Mouse (Mus musculus) Patski (cell line): Measurements from ENCODE around the gene Pitpnm3. TPM values are rescaled to one million over a fixed set of nuclear protein-coding genes. Genes with fewer than 3 reads are reported as not detected.
A peak's percentile ranks its signal among the peaks of the same experiment; 100 is the strongest.

Experiments
- ATAC-seq: fragments of 100-300 bp; one replicate; pipeline ENCODE4 v1.8.0; 2021
- CTCF ChIA-PET: fragments of 350-600 bp; sonication (Branson Sonifier 250); formaldehyde crosslinking; loops from one replicate; lab custom pipeline; 2022; ENCODE audit warnings: inconsistent platforms; lab: Charles Lee
- POLR2A ChIA-PET: fragments of 350-600 bp; sonication (Branson Sonifier 250); formaldehyde crosslinking; loops from one replicate; lab custom pipeline; 2022; ENCODE audit warnings: antibody characterized with exemption, inconsistent platforms; lab: Charles Lee
- DNase-seq: peaks from one replicate; pipeline ENCODE4 v3.0.0-alpha.2; 2011; ENCODE audit warnings: low read depth, low spot score
- H3K27me3 ChIP-seq: fragments of 371-371 bp; one replicate; pipeline ENCODE4 v1.5.1; 2021
- CTCF ChIP-seq: fragments of 100-300 bp; IDR thresholded peaks from one replicate; pipeline ENCODE4 v1.5.1; 2021
- in situ Hi-C: fragments of 300-500 bp; cut with MboI; formaldehyde crosslinking; loops from 3 replicates; pipeline ENCODE4 v1.11.1; 2018; ENCODE audit warnings: low pct_unique_long_range_greater_than_20kb, mixed read lengths
- polyA plus RNA-seq: library from polyadenylated mRNA; unstranded; gene quantifications from one replicate; pipeline ENCODE4 v1.2.3, GENCODE M21; 2021

Pitpnm3 gene
- polyA plus RNA-seq, 1 experiment from 2014 or later, result 5.0 TPM

GRCm38 (mm10) chr11:72099181-72099580 lies 36.4 kb downstream of the Pitpnm3 start:
- ChIA-PET CTCF (interaction anchor here (1.0 to 1.1 kb wide), 2 partner anchors 17 to 18 kb away, joined by 3 read pairs; no protein-coding TSS in a partner anchor), POLR2A (no interaction called here)
- in situ Hi-C loops, result no loop called here
- DNase-seq, result no peak
- ATAC-seq, result no peak
- no peaks in the 10 kb centered on the region for H3K27me3 ChIP-seq
- no peak for TF ChIP-seq CTCF

- no peak for TF ChIP-seq CTCF
- ChIA-PET CTCF (interaction anchor here (0.8 to 2.0 kb wide), 4 partner anchors 19 to 46 kb away, joined by 3 to 8 read pairs (median 5); no protein-coding TSS in a partner anchor), POLR2A (no interaction called here)
- ATAC-seq, result no peak
- H3K27me3 ChIP-seq, result no peaks in the 10 kb centered on the region
- in situ Hi-C loops, result no loop called here
- DNase-seq, result no peak
Measured at GRCm38 (mm10) chr11:72098027-72098426, 37.6 kb downstream of the Pitpnm3 start.

DNA sequence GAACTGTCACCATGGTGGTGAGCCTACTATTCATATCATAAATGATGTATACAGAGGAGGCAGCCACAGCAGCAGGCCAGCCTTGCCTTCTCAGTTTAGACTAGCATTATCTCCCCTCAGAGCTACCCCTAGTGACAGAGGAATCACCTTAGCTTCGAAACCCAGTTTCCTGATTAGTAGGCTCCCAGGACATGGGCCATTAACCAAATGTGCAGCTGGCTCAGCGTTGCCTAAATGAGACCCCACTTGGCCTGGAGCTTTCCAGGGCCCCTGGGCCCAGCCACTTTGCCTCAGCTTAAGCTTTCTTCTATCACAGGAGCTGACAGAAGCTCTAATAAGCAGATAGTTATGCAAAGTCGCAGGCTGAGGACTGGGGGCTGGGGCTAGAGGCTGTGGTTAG lies 39.6 kb downstream of the Pitpnm3 start:
- no peak for TF ChIP-seq CTCF
- H3K27me3 ChIP-seq, result no peaks in the 10 kb centered on the region
- ChIA-PET POLR2A (interaction anchor here (1.4 to 2.0 kb wide), 3 partner anchors 15 to 46 kb away, joined by 4 to 8 read pairs (median 4); no protein-coding TSS in a partner anchor), CTCF (interaction anchor here (0.9 to 2.0 kb wide), 4 partner anchors 11 to 52 kb away, joined by 3 to 8 read pairs (median 3); no protein-coding TSS in a partner anchor)
- DNase-seq (peak; percentile 68), ATAC-seq (peak; percentile 53)
- in situ Hi-C loops, result no loop called here

DNA sequence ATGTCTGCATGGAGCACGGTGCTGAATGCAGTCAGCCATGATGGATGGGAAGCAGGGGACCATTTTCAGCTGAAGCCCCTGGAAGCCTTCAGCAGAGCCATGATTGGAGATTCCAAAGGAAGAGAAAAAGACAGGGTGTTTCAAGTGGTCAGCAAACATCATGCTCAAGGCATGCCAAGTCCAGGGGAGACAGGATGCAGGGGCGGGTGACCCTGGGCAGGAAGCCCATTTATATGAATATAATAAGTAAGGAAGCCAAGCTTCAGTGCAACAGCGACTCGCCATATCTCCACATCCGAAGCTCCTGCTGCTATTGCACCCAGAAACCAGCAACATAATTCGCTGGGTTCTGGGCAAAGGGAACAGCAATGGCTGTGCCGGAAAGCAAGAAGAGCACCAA lies 41.1 kb downstream of the Pitpnm3 start:
- H3K27me3 ChIP-seq, result no peaks in the 10 kb centered on the region
- ChIA-PET CTCF (interaction anchor here (1.3 to 1.5 kb wide), 2 partner anchors 10 to 42 kb away, joined by 3 read pairs; no protein-coding TSS in a partner anchor), POLR2A (no interaction called here)
- no peak for ATAC-seq
- TF ChIP-seq CTCF, result no peak
- no peak for DNase-seq
- in situ Hi-C loops, result no loop called here

DNA sequence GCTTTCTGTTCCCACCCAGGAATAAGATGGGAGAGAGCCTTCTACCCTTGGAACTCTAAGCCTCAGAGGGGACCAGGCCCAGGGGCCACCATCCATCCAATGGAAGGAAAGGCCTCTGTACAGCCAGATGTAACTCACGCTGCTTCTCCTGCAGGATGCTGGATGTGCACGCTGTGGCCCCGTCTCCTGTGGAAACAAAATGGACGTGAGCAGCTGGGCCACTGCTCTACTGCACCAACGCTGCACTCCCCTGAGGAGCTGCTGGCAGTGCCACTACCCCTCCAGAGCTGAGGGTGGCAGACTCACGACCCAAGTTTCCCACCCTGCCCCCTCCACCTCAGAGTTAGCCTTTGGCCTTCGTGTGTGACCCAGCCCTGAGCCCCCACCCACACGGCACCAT lies 43.2 kb downstream of the Pitpnm3 start:
- H3K27me3 ChIP-seq, result no peaks in the 10 kb centered on the region
- no peak for DNase-seq
- ATAC-seq, result no peak
- CTCF ChIA-PET, result no interaction called here
- in situ Hi-C loops, result no loop called here
- POLR2A ChIA-PET, result no interaction called here
- no peak for TF ChIP-seq CTCF

DNA sequence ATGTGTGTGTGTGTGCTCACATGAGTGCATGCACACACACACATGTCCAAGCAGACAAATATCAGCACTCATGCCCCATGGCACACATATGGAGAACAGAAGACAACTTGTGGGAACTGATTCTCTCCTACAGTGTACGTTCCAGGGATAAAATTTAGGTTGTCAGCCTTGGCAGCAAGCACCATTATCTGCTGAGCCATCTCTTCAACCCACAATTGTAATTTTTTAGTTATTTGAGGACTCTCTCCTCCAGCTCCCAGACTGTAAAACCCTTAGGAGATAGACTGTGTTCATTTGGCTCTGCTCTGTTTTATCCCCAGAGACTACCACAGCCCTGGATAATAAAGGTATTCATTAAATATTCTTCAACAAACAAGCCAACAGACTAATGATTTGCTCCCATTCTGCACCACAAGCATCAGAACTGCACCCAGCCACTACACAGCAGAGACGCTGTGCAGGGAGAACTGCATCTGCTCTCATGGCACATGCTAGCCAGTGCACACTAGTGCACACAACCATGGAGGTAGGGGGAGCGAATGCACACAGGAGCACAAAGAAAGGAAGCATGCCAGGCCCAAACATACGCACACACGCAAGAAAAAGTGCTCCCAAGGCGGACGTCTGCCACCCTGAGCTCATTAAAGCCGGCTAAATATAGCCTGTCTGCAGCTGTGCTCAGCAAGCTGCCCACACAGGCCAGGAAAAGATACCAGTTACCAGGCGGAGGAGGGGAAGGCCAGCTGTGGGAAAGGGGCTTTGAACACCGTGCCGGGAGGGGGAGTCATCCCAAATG lies 49.1 kb downstream of the Pitpnm3 start:
- no peak for TF ChIP-seq CTCF
- ATAC-seq, result no peak
- in situ Hi-C loops, result no loop called here
- ChIA-PET POLR2A (interaction anchor here (0.6 kb wide), 1 partner anchor 46 kb away, joined by 3 read pairs; no protein-coding TSS in a partner anchor), CTCF (interaction anchor here (0.8 kb wide), 1 partner anchor 36 kb away, joined by 3 read pairs; no protein-coding TSS in a partner anchor)
- no peak for DNase-seq
- H3K27me3 ChIP-seq, result no peaks in the 10 kb centered on the region

DNA sequence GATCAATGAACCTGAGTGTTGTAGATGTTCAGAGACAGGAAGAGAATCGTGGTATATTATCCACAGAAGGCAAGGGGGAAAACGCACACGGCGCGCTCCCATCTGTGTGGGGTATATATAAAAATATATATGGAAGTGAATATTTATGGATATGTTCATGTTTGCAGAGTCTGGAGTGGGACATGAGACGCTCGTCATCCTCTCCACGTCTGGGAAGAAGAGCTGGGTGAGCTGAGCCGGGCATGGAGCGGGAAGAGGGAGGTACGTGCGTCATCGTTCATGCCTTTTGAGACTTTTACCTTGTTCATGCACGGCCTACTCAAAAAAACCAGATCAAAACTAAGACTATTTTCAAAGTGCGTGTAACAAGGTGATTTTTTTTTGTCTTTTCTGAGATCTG lies 51.2 kb downstream of the Pitpnm3 start:
- no peak for TF ChIP-seq CTCF
- no peak for DNase-seq
- CTCF ChIA-PET, result interaction anchor here (0.9 to 1.5 kb wide), 3 partner anchors 11 to 61 kb away, joined by 3 read pairs; no protein-coding TSS in a partner anchor
- no peaks in the 10 kb centered on the region for H3K27me3 ChIP-seq
- POLR2A ChIA-PET, result no interaction called here
- ATAC-seq, result no peak
- in situ Hi-C loops, result loop anchor here (5.0 kb wide), 1 partner anchor 68 kb away; no protein-coding TSS in a partner anchor

DNA sequence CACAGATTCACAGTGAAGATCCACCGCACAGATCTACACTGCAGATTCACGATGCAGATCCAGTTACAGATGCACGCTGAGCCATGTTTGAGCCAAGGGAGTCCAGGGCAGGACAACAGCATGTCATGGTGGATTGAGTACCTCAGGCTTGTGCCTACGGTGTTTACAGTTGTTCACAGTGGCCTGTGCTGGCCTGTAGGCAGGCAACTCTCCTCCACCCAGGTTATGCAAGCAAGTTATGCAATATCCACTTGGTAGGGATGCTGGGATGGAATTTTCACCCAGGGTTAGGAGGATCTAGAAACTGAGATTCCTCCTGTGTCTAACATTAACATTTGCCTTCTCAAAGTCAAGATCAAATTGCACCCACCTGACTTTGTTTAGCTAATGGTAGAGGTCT lies 53.0 kb downstream of the Pitpnm3 start:
- ATAC-seq (no peak), DNase-seq (no peak)
- POLR2A ChIA-PET, result no interaction called here
- CTCF ChIA-PET, result no interaction called here
- no peak for TF ChIP-seq CTCF
- no peaks in the 10 kb centered on the region for H3K27me3 ChIP-seq
- in situ Hi-C loops, result loop anchor here (5.0 kb wide), 1 partner anchor 70 kb away; no protein-coding TSS in a partner anchor

DNA sequence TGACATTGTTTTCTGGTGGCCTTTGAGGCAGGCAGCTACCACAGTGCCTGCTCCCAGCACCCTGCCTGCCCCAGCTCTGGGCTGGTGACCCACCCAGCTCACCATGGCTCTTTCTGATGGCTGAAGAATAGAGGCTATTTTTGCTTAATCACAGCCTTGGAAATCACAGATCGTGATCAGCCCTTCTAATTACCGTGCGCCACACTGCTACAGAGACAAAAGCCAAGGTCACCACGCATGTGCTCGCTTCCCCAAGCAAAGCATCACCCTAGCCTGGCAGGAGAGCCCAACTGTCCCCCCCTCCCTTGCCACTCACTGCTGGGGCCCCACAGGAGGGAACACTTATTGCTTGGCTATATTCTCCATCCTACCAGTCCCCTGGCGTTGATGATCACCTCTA lies 55.1 kb downstream of the Pitpnm3 start:
- ATAC-seq (no peak), DNase-seq (no peak)
- TF ChIP-seq CTCF, result no peak
- no peaks in the 10 kb centered on the region for H3K27me3 ChIP-seq
- ChIA-PET POLR2A (no interaction called here), CTCF (no interaction called here)
- in situ Hi-C loops, result loop anchor here (5.0 kb wide), 1 partner anchor 72 kb away; no protein-coding TSS in a partner anchor

GRCm38 (mm10) chr11:72078647-72079046 lies 56.9 kb downstream of the Pitpnm3 start:
- no peaks in the 10 kb centered on the region for H3K27me3 ChIP-seq
- CTCF ChIA-PET, result interaction anchor here (0.7 to 1.5 kb wide), 3 partner anchors 13 to 26 kb away, joined by 3 to 4 read pairs (median 4); no protein-coding TSS in a partner anchor
- TF ChIP-seq CTCF, result no peak
- no peak for DNase-seq
- no peak for ATAC-seq
- in situ Hi-C loops, result no loop called here
- POLR2A ChIA-PET, result interaction anchor here (0.9 to 1.3 kb wide), 2 partner anchors 18 to 67 kb away, joined by 4 read pairs; no protein-coding TSS in a partner anchor

DNA sequence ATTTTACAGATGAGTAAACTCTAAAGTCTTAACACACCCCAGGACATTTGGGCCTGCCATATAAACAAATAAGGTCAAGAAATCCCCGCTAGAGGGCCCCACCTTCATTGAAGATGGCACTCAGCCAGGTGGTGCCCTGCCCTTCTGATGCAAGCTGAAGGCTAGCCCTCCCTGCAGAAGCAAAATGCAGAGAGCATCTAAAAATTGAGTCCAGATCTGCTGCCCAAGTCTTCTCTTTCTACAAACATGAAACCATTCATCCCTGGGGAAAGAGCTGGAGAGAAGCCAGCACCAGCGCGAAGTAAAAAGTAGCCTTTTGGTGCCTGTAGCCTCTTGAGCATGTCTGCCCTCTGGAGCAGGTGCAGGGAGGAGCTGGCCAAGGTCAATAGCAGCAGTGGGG lies 57.5 kb downstream of the Pitpnm3 start:
- ChIA-PET CTCF (interaction anchor here (0.7 to 1.5 kb wide), 3 partner anchors 12 to 25 kb away, joined by 3 to 4 read pairs (median 3); no protein-coding TSS in a partner anchor), POLR2A (interaction anchor here (1.3 kb wide), 1 partner anchor 19 kb away, joined by 4 read pairs; no protein-coding TSS in a partner anchor)
- peak; percentile 17 for ATAC-seq
- no peak for TF ChIP-seq CTCF
- H3K27me3 ChIP-seq, result no peaks in the 10 kb centered on the region
- in situ Hi-C loops, result no loop called here
- DNase-seq, result no peak
